Mouse (Mus musculus): ENCODE results near the gene Fanca.

DNA sequence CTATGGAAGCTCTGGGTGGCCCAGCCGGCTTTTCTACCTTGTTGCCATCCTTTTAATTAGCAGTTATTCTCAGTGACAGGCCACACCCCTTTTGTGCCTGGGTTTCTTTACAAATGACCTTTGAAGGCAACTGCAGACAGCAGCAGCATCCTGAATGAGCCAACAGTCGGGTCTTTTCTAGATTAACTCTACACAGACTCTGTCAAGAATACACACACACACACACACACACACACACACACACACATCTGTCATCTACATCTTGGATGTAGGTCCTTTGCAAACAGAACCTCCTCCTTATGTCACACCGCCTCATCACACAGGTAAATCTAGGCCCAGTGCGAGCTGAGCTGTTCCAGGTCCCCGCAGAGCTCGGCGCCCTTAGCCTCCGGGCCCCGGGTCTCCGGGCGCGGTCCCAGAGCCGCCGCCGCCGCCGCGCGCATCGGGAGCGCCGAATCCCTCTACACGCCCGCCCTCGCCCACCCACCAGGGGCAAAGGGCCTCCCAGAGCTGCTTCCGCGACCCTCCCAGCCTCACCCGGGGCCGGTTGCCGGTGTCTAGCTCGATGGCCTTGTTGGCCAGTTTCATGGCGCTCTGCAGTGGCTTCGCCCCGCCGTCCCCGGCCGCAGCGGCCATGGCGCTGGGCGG lies 64.8 kb downstream of the Fanca start:
- TF ChIP-seq CTCF (IDR thresholded peaks at IDR 0.05; ENCODE audit: borderline replicate concordance, insufficient read depth, low read length) (no peak), POLR2A (IDR thresholded peaks at IDR 0.05; ENCODE audit: low read depth, low read length) (no peak; the same call in none of the 2 replicates)
